Mouse (Mus musculus) T-helper 17 cell (primary cell): ENCODE measurements at regions not wholly inside any gene's neighbourhood (a gene's known extent, or its start where the extent isn't known, plus 50 kb on each side); places are given as distances from the start of the nearest gene placed in this dataset.

Source experiments
- in situ Hi-C, 2 experiments: fragments of 300-600 bp; cut with MboI, MseI; formaldehyde crosslinking; loops; 1 replicate in 1 of 2; 2 replicates in 1 of 2; pipeline ENCODE4 v1.15.1; 2025; ENCODE audit warnings: high pct_unique_total_duplicates in 2 of 2

DNA sequence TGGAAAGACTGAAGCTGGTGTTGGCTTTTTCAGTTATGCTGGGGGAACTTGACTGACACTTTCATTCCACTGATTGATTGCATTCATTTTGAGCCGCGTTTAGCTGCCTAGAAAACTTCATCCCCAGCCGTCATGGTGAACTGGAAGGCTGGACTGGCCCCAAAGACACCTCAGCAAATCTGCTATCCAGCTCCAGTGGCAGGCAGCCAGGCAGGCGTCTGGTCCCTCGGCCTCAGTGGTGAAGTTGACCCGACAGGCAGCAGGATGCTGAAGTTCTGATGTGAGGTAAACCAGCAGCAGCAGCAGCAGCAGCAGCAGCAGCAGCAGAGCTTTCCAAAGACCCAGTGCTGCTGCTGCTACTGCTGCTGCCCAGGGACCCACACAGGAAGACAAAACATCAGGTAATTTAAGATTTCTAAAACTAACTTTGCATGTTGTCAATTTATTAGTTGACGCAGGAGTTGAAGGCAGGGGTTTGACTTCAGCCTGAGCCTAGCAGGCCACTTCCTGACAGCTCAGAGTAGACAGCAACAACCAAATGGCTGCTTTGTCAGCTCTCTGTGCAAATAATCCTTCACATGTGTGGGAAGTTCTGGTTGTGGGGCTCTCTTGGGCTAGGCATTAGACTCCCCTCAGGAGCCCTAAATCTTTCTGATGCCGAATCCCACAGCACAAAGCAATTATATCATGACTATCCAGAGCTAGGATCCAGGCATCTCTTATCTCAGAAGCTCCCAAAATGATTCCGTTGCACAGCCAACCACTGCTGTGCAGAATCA, 200.4 kb upstream of the Nhs start:
- in situ Hi-C loops: no loop called here

DNA sequence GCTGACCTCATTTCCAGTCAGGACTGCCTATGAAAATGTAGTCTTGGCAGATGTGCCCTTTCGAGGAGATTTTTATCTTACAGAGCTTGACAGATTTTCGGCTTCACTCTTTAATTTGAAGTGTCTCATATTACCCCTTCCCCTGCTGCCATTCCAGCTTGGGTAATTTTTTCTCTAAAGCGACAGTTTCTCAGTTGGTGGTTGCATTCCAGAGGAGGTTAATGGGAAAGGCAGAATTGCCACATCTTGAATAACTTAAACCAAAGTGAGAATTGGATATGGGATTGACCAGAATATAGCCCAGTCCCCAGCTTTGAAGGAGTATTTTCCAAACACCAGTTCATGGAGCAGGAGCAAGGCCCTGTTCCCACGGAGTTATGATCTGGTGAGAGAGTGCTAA, 188.8 kb upstream of the Nhs start:
- in situ Hi-C loops: no loop called here

DNA sequence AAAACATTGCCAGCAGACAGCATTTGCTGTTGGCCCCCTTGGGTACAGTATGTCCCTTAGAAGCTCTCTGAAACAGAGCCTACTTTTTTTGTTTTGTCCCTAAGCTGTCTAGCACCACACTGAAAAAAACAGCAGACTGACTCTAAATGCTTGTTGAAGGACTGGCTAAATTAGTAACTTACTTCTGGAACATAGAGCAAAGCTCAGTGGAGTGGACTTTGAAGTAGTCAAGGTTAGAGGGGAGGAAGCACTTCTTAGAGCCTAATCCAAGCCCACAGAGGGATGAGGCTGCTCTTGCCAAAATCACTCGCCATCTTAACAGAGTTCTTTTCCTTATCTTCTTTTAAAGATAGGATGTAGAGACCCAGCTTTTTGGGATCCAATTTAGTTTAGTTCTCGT, 188.4 kb upstream of the Nhs start:
- in situ Hi-C loops: no loop called here

DNA sequence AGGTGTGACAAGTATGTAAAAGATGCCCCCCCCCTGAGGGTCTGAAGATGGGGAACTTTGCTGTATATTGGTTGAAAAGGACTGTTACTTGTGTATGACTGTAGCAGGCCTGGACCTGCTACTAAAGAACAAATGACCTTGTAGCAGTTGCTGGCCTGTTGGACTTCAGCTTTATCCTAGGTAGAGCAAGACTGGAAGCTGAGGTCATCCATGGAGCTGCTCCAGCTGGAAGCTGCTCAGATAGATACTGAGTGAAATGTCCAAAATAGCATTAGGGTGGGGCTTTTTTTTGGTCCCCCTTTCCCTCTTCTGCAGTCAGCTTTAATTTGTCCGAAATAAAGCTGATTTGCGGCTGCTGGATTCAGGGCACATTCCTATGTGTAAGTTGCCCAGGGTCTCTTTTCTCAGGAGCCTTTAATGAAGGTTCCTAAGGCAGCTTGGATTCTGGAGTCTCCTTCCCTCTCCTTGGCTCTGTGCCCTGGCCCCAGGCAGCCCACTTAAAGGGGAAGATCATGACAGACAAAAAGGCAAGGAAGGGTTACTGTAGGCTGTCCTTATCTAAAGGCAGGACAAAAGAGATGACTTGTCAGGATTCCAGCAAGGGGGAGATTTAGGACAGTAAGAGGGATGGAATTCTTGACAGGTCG, 186.1 kb upstream of the Nhs start:
- in situ Hi-C loops: no loop called here

DNA sequence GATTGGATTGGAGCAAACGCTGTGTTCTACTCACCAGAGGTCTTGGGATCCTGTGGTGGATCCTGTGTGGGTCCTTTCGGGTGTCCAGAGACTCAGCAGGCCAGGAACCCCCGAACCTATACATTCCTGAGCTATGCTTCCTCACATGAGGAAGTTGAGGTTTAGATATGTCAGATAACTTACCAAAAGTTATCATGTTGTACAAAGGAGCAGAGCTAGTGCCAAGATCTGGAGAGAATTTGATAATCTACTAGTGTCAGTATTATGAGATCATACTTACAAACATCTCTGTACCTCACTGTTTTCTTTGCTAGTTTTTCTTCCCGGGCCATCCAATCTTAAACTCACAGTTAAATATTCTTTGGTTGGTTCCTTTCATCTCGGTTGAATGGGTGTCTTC, 172.6 kb upstream of the Nhs start:
- in situ Hi-C loops: no loop called here

DNA sequence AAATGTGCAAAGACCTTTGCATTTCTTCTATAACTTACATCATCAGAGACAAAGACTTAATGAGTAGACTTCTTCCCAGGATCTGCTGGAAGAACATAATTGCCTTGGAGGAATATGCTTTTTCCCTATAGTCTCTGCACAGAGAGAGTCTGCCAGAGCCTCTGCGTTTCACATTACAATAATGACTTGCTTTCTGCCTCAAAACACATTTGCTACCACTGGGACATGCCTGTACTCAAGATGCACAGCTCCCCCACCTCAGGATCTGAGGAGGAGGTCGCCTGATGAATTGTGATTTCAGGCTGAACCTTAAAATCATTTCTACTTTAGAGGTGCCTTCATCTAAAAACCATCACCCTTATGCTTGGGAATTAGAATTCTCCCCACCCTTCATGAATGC, 148.1 kb upstream of the Nhs start:
- in situ Hi-C loops: no loop called here

DNA sequence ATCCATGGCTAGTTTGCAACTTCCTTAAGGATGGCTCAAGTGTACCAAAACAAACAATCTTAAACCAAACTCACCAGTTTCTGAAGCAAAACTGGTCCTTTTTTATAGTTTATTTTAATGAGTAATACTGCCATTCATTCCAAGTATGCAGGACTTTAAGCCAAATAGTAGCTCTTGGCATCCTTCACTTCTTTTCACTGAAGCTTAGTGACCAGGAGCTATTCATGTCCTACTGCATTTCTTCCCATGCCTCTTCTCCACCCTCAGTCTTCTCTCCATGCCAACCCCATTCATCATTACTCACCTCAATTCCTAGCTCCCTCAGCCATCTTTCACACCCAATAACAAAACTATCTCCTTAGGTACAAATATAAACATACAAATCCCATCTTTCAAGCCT, 144.6 kb upstream of the Nhs start:
- in situ Hi-C loops: no loop called here

DNA sequence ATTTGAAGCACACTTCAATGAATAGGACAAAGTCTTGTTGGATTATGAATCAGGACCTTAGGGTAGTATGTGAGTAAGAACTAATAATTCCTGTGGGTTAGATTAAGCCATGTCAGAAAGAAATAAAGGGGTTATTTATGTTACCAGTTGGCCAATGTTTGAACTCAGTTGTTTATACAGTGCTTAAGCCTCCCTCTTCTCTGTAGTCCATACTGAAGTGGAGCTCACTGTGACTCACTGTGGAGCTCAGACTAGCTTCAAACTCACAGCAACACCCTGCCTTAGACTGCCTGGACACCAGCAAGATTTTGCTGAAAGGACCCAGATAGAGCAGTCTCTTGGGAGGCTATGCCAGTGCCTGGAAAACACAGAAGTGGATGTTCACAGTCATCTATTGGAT, 143.3 kb upstream of the Nhs start:
- in situ Hi-C loops: no loop called here

DNA sequence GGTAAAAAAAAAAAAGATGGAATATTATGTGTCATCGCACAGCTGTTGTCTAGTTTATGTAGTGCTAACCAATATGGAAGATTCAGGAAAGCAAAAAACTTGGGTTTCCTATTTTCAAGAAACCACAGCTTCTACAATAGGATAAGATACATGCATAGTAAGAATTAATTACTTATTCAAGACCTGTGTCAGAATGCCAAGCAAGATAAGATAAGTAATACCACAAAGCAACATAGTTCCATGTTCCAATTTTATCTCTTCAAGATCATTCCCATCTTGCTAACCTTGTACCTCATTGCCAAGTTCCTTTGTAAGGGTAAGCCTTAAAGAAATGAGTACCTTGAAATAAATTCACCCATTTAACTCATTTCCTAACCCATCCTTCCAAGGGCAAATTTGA, 131.7 kb upstream of the Nhs start:
- in situ Hi-C loops: no loop called here

DNA sequence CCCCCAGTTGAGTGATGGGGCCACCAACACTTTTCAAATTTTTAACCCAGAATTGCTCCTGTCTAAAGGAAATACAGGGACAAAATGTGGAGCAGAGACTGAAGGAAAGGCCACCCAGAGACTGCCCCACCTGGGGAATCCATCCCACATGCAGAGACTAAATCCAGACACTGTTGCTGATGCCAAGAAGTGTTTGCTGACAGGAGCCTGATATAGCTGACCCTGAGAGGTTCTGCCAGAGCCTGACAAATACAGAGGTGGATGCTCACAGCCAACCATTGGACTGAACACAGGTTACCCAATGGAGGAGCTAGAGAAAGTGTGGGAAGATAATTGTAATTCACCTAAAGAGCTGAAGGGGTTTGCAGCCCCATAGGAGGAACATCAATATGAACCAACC, 126.6 kb upstream of the Nhs start:
- in situ Hi-C loops: loop anchor here in 1 of 2 experiments (10.0 kb wide), 1 partner anchor 379 kb away; no protein-coding TSS in a partner anchor

DNA sequence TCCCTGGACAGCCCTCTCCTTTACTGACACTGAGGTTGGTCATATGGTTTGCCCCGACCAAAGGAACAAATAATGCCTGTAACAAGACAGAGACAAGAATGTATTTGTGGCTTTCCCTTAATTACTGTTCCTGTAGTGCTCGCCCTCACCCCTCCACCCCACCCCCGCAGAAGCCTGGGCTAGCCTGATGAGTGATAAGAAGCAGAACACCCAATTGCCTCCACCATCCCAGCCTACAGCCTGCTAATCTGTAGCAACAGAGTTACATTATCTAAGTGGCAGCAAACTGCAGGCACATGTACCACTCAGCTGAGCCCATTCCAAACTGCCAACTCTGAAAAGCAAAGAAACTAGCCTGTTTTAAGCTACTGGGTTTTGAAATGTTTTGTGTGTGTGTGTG, 124.7 kb upstream of the Nhs start:
- in situ Hi-C loops: loop anchor here in 1 of 2 experiments (10.0 kb wide), 1 partner anchor 381 kb away; no protein-coding TSS in a partner anchor

DNA sequence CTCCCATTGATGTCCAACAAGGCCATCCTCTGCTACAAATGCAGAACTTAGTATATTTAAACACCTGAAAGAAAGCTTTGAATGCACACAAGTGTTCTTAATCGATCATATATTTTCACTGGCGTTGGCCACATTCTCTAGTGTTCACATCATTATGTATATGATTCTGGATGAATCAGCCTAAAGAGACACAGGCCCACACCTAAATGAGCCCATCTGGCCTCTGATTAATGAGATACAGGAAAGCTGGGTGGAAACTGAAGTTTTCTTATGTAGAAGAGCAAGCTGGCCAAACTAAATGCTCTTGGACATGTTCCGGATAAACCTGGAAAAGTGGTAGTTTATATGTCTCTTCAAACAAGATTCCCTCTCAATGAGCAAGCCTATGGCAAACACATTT, 123.2 kb upstream of the Nhs start:
- in situ Hi-C loops: loop anchor here in 1 of 2 experiments (10.0 kb wide), 1 partner anchor 382 kb away; no protein-coding TSS in a partner anchor

DNA sequence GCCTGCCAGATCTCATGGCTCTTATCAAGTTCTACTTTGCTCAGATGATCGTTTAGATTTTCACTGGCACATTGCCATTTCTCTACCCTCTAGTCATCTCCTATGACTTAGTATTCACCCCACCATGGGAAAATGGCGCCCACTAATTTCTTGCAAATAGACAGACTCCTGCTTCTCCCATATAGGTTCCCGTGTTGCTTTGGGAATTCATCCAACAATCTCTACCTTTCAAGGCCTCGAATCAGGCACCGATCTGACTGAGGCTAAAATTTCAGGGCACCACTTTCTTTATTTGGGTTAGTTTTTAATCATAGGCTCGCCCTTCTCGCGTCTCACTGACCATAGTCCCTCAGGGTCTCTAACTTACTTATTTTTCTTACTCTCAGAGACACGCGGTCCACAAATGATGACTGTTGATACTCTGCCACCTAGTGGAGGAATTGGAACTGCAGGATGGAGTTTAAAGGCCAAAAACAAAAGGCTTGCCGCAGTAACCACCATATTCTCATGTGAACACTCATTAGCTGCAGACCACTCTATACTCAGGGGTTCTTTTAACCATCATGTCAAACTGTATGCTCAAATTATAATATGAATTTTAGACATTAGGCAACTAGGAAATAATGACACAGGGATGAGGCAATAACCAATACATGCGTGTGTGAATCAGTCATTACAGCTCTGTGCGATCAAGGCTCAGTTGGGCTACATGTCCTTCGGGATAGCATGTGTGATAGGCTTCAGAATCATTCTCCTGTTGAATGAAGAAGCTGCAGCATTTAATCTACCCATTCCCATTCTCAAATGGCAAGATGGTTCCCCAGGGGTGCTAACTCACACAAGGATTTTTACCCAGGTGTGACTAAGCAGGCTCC, 119.5 kb upstream of the Nhs start:
- in situ Hi-C loops: loop anchor here in 1 of 2 experiments (10.0 kb wide), 1 partner anchor 1646 kb away; no protein-coding TSS in a partner anchor

DNA sequence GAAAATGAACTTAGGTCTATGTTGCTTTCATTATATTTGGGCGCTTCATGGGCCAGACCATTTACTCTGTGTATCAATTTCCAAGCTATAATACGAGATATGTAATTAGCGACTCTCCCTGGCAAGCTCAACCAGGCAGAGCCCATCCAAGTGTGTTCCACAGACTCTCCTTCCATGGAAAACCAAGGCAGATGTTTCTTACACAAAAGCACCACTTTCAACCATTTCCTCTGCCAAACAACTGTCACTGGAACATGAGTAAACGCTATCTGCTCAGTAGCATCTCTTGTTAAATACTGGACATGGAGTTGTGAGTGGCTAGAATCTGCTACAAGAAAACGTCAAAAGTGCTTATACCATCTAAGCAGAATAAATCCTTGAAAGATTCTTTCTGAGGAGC, 115.1 kb upstream of the Nhs start:
- in situ Hi-C loops: loop anchor here in 1 of 2 experiments (10.0 kb wide), 1 partner anchor 1650 kb away; no protein-coding TSS in a partner anchor

DNA sequence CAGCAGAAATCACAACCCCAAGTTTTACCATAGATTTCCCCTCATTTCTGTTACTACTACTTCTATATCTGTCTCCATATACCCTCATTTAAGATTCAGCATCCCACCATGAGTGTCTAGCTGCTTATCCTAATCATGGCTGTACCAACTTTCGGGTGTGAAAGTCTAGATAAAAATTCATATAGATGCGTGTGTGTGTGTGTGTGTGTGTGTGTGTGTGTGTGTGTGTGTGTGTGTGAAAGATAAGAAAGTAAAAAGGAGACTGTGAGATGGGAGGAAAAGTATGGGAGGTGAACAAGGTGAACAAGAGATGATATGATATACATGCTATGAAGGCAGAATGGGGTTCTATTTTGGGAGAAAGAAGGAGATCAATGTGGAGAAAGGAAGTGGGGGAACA, 111.7 kb upstream of the Nhs start:
- in situ Hi-C loops: loop anchor here in 1 of 2 experiments (10.0 kb wide), 1 partner anchor 1654 kb away; no protein-coding TSS in a partner anchor

DNA sequence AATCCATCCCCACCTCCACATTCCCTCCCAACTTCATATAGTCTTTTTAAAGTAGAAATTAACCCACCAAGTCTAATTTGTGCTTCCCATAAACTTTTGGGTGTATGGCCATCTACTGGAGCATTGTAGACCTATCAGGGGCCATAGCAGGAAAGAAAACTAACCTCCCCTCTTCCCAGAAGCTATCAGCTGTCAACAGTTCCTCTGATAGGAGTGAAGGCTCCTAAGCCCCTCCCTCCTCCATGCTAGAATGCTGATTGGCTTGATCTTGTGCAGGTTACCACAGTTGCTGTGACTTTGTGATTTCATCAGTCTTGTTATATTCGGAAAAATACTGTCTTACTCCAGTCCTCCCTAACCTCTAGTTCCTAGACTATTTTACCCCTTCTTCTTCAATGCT, 109.4 kb upstream of the Nhs start:
- in situ Hi-C loops: no loop called here

DNA sequence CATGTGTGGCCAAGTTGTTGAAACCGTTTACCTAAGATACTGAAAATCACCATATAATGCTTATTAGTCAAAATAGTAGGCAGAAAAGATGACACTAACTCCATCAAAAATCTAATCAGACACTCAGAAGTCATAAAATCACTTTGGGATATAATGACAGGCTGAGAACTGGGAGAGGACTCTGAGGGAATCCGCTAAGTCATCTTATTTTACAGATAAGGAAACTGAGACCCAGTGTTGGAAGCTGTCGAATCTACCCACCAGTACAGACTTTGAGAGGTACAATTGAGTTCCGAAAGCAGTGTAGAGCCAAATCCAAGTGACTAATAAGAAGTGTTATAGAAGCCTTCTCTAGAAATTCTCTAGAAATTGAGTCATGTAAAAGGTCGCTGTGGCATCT, 108.6 kb upstream of the Nhs start:
- in situ Hi-C loops: no loop called here

DNA sequence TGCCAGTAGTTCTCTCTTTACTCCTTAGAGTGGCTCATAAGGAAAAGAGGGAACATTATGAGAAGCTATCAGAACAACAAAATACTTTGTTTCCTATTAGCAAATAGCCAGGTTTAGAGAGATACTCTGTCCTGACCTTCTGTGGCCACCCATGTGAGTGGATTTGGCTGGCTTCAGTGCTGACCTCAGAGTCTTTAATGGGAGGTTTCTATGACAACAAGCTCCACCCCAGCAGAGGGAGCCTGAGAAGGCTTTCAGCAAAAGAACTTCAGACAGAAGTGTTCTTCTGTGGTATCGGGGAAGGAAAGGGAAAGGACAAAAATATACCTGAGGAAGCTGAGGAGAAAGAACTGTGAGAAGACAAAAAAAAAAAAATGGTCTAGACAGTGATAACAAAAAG, 108.1 kb upstream of the Nhs start:
- in situ Hi-C loops: no loop called here

DNA sequence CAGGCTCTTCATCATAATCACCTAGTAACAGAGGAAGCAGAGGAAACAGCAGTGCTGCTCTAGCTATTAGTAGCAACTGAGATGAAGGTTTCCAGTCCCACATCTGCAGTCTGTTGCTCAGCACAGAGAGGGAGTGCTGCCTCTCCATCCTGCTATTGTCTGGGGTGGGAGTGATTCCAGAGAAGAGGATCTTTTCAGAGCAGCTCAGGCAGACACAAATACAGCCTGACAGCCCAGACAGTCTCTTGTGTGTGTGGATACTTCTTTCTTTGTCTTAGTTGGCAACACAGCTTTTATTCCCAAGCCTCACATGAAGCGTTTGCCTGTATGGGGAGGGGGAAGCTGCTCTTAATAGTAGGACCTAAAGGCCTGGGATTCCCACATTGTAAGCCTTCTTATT, 107.2 kb upstream of the Nhs start:
- in situ Hi-C loops: no loop called here

DNA sequence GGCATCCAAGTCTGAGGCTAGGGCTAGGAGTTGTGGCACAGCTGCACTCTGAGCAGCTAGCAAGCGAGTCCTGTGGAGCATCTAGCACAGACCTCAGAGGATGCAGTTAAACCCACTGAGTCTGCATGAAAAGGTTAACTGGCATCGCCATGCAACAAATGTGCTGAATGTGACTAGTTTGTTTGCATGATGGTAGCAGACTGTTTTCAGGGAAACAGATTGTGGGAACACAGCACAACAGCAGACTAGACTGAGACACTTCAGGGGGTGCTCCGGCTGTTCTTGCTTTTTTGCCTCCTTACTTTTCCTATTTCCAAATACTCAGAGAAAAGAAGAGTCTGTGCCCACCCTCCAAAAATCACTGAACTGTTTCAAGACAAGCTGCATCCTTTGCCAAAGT, 97.9 kb upstream of the Nhs start:
- in situ Hi-C loops: no loop called here

DNA sequence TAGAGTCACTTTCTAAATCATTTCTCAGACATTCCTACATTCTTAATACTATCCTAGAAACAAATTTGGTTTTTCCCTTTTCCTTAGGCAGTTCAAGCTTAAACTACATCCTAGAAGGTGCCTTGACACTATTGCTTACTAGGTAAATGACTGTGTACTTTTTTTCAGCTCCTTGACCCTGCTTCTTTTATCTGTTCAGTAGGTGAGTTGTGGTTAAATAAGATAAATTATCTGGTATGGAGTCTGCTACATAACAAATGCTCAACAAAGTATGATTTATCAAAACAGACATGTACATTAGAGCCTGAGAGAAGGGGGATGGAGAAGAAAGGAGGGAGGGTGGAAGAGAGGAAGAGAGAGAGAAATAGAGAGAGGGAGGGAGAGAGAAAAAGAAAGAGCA, 96.3 kb upstream of the Nhs start:
- in situ Hi-C loops: no loop called here

DNA sequence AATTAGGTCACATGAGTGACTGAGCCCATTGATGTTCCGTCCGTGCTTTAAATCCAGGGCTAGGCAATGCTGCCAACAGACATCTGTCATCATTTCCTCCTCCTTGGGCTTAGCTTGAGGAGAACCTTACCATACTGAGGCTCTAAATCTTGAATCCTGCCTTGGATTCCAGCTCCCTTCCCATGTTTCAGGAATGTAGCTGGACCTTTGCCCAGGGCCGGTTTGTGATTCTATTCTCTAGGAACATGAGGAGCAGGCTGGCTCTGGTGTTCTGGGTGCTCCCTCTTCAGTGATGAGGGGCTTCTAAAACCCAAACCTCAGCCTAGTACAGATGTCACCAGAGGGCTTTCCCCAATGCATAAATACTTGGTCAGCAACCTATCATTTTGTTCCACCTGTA, 81.8 kb upstream of the Nhs start:
- in situ Hi-C loops: no loop called here
